Mouse (Mus musculus) C2C12 (cell line): Measurements from ENCODE around the gene Tmem255a. TPM values are rescaled to one million over a fixed set of nuclear protein-coding genes. Genes with fewer than 3 reads are reported as not detected.

ENCODE experiments used
- H3K27me3 ChIP-seq: one replicate; pipeline ENCODE4 v1.6.1; 2011; ENCODE audit not compliant: control insufficient read depth, insufficient read depth, insufficient read length
- H3K36me3 ChIP-seq: one replicate; pipeline ENCODE4 v1.6.1; 2011; ENCODE audit not compliant: control insufficient read depth, insufficient read depth
- H3K4me3 ChIP-seq: one replicate; pipeline ENCODE4 v1.5.1; 2011; ENCODE audit warnings: mild to moderate bottlenecking, control low read depth; ENCODE audit not compliant: poor library complexity, insufficient read depth, severe bottlenecking
- H3K79me2 ChIP-seq: one replicate; pipeline ENCODE4 v1.6.1; 2011; ENCODE audit not compliant: control insufficient read depth, insufficient read depth
- H3K79me3 ChIP-seq: one replicate; pipeline ENCODE4 v1.6.1; 2011; ENCODE audit warnings: low read depth, control low read depth
- H3ac ChIP-seq: one replicate; pipeline ENCODE3; 2011; ENCODE audit warnings: low read depth; ENCODE audit not compliant: control insufficient read depth, insufficient read length
- CEBPB ChIP-seq: IDR thresholded peaks from one replicate; pipeline ENCODE4 v1.6.1; 2011; ENCODE audit warnings: low read depth, mild to moderate bottlenecking, control low read depth, moderate library complexity
- CTCF ChIP-seq: IDR thresholded peaks from one replicate; pipeline ENCODE4 v1.5.1; 2011; ENCODE audit not compliant: control insufficient read depth, insufficient read depth, insufficient read length
- FOSL1 ChIP-seq: IDR thresholded peaks from one replicate; pipeline ENCODE4 v1.8.0; 2011; ENCODE audit warnings: mild to moderate bottlenecking, low read length; ENCODE audit not compliant: poor library complexity, insufficient read depth, severe bottlenecking
- MAX ChIP-seq: IDR thresholded peaks from one replicate; pipeline ENCODE4 v1.6.1; 2011; ENCODE audit warnings: mild to moderate bottlenecking, control low read depth
- MYOD1 ChIP-seq: IDR thresholded peaks from one replicate; pipeline ENCODE4 v1.6.1; 2011; ENCODE audit warnings: low read depth; ENCODE audit not compliant: control insufficient read depth, insufficient read length
- MYOG ChIP-seq: IDR thresholded peaks from one replicate; pipeline ENCODE4 v1.6.1; 2011; ENCODE audit not compliant: control insufficient read depth, insufficient read length; ENCODE audit errors: extremely low read depth
- USF1 ChIP-seq: IDR thresholded peaks from one replicate; pipeline ENCODE4 v1.6.1; 2011; ENCODE audit warnings: low read depth, mild to moderate bottlenecking, control low read depth, moderate library complexity
- long read RNA-seq, 2 experiments: library from polyadenylated mRNA; unstranded; transcript quantifications; one replicate each; pipeline ENCODE4 v2.0.0; 2019 to 2020
- polyA plus RNA-seq: library from polyadenylated mRNA; unstranded; fragments of >200 nt; fragmentation: generic; extraction: Trizol; gene quantifications from one replicate; pipeline ENCODE4 v1.2.1, GENCODE M21; 2012; ENCODE audit warnings: missing spikeins

Tmem255a gene
- polyA plus RNA-seq = 0.06 TPM
- long read RNA-seq, experiment 1 = 0 reads
- long read RNA-seq, experiment 2 = 0 reads

- Histone ChIP-seq H3K4me3 (no peak within 1 kb of the TSS), H3K36me3 (no peaks in the 10 kb centered on the region), H3K79me3 (no peaks in the 10 kb centered on the region), H3ac (no peak within 1 kb of the TSS), H3K79me2 (no peaks in the 10 kb centered on the region), H3K27me3 (no peaks in the 10 kb centered on the region)
- TF ChIP-seq USF1 = no peak
- no peak for TF ChIP-seq MYOD1
- TF ChIP-seq MAX = no peak
- TF ChIP-seq CTCF = no peak
- no peak for TF ChIP-seq CEBPB
- no peak for TF ChIP-seq MYOG
- TF ChIP-seq FOSL1 = no peak
These were observed at the start of gene Tmem255a for GRCm38 (mm10) chrX:38251851-38252571. Gene Tmem255a, minus strand, starts transcription at chrX:38252439.

GRCm38 (mm10) chrX:38259610-38260009 lies 7.4 kb upstream of the Tmem255a start:
- TF ChIP-seq MAX (no peak), USF1 (no peak), MYOD1 (no peak), CEBPB (no peak), FOSL1 (no peak), MYOG (no peak), CTCF (no peak)
- H3ac ChIP-seq = no peak overlapping the region

GRCm38 (mm10) chrX:38250352-38250950 lies 1.8 kb downstream of the Tmem255a start:
- Histone ChIP-seq H3K4me3 (no peak overlapping the region), H3K36me3 (no peaks in the 10 kb centered on the region), H3K79me2 (no peaks in the 10 kb centered on the region), H3ac (no peak overlapping the region), H3K27me3 (no peaks in the 10 kb centered on the region), H3K79me3 (no peaks in the 10 kb centered on the region)
- TF ChIP-seq FOSL1 (no peak), MYOG (no peak), USF1 (no peak), CEBPB (no peak), MYOD1 (no peak), MAX (no peak), CTCF (no peak)

More at GRCm38 (mm10) chrX:38259610-38260009, 7.4 kb upstream of the Tmem255a start:
- no peaks in the 10 kb centered on the region for H3K36me3 ChIP-seq
- H3K4me3 ChIP-seq = no peak overlapping the region
- no peaks in the 10 kb centered on the region for H3K79me2 ChIP-seq
- no peaks in the 10 kb centered on the region for H3K27me3 ChIP-seq
- H3K79me3 ChIP-seq = no peaks in the 10 kb centered on the region

GRCm38 (mm10) chrX:38249640-38250351 lies 2.4 kb downstream of the Tmem255a start:
- no peak overlapping the region for H3K4me3 ChIP-seq
- TF ChIP-seq CEBPB = no peak
- TF ChIP-seq CTCF = peak; percentile 16
- no peaks in the 10 kb centered on the region for H3K27me3 ChIP-seq

GRCm38 (mm10) chrX:38247601-38248000 lies 4.6 kb downstream of the Tmem255a start:
- Histone ChIP-seq H3K36me3 (no peaks in the 10 kb centered on the region), H3ac (no peak overlapping the region), H3K79me2 (no peaks in the 10 kb centered on the region), H3K79me3 (no peaks in the 10 kb centered on the region), H3K27me3 (no peaks in the 10 kb centered on the region), H3K4me3 (no peak overlapping the region)
- no peak for TF ChIP-seq MAX
- TF ChIP-seq CEBPB = no peak
- no peak for TF ChIP-seq FOSL1
- TF ChIP-seq MYOG = no peak
- no peak for TF ChIP-seq MYOD1
- TF ChIP-seq CTCF = no peak
- TF ChIP-seq USF1 = no peak

More at GRCm38 (mm10) chrX:38249640-38250351, 2.4 kb downstream of the Tmem255a start:
- no peaks in the 10 kb centered on the region for H3K36me3 ChIP-seq
- H3K79me2 ChIP-seq = no peaks in the 10 kb centered on the region
- no peaks in the 10 kb centered on the region for H3K79me3 ChIP-seq
- no peak overlapping the region for H3ac ChIP-seq

GRCm38 (mm10) chrX:38247108-38247507 lies 5.1 kb downstream of the Tmem255a start:
- Histone ChIP-seq H3K36me3 (no peaks in the 10 kb centered on the region), H3ac (no peak overlapping the region), H3K4me3 (no peak overlapping the region), H3K79me2 (no peaks in the 10 kb centered on the region), H3K79me3 (no peaks in the 10 kb centered on the region), H3K27me3 (no peaks in the 10 kb centered on the region)
- TF ChIP-seq CEBPB (no peak), MAX (no peak), USF1 (no peak), MYOG (no peak), FOSL1 (no peak), MYOD1 (no peak), CTCF (no peak)
